Mouse (Mus musculus): ENCODE data around the gene Nsun2. TPM values are rescaled to one million over a fixed set of nuclear protein-coding genes. Genes with fewer than 3 reads are reported as not detected.

Gene Nsun2
- polyA plus RNA-seq, 1 experiment from 2014 or later: 82.0 TPM

- ATAC-seq (replicated peaks; ENCODE audit: low FRiP score, low read depth) (peak; percentile 29; the same call in 1 of the 2 replicates), DNase-seq (ENCODE audit: low spot score) (no peak)
- Histone ChIP-seq H3K4me2 (ENCODE audit: low read length) (no peak overlapping the region), H3K27ac (no peak overlapping the region), H3K9me3 (replicated peaks; ENCODE audit: low read length) (no peaks in the 10 kb centered on the region), H3K4me1 (replicated peaks; ENCODE audit: insufficient read depth, low read length) (no peaks in the 10 kb centered on the region), H3K27me3 (ENCODE audit: insufficient read depth, low read length) (no peaks in the 10 kb centered on the region), H3K36me3 (ENCODE audit: insufficient read depth, low read length) (0 out of 2 replicates have a peak, but pooled peaks cover 7% of the 10 kb centered on the region), H3K4me3 (replicated peaks; ENCODE audit: low read depth, low read length) (no peak overlapping the region), H3K9ac (ENCODE audit: low read depth, low read length) (no peak overlapping the region)
- TF ChIP-seq CTCF (IDR thresholded peaks at IDR 0.05; ENCODE audit: low read depth): no peak
- WGBS: 68% methylated on average over 5 of the region's 5 CpGs
These were observed 109.2 kb downstream of the Nsun2 start for GRCm38 (mm10) chr13:69642656-69643216.

GRCm38 (mm10) chr13:69643937-69644336, 110.4 kb downstream of the Nsun2 start:
- DNase-seq (ENCODE audit: low spot score): peak; percentile 11
- Histone ChIP-seq H3K27me3 (ENCODE audit: insufficient read depth, low read length) (no peaks in the 10 kb centered on the region), H3K9ac (ENCODE audit: low read depth, low read length) (no peak overlapping the region), H3K27ac (no peak overlapping the region), H3K4me3 (replicated peaks; ENCODE audit: low read depth, low read length) (no peak overlapping the region), H3K36me3 (ENCODE audit: insufficient read depth, low read length) (0 out of 2 replicates have a peak, but pooled peaks cover 2% of the 10 kb centered on the region), H3K4me1 (replicated peaks; ENCODE audit: insufficient read depth, low read length) (no peaks in the 10 kb centered on the region), H3K4me2 (ENCODE audit: low read length) (no peak overlapping the region), H3K9me3 (replicated peaks; ENCODE audit: low read length) (no peaks in the 10 kb centered on the region)
- ATAC-seq (replicated peaks; ENCODE audit: low FRiP score, low read depth): no peak
- 72% methylated on average over 2 of the region's 2 CpGs for WGBS
- no peak for TF ChIP-seq CTCF (IDR thresholded peaks at IDR 0.05; ENCODE audit: low read depth)

- Histone ChIP-seq H3K36me3 (ENCODE audit: insufficient read depth, low read length) (0 out of 2 replicates have a peak, but pooled peaks cover 2% of the 10 kb centered on the region), H3K4me1 (replicated peaks; ENCODE audit: insufficient read depth, low read length) (no peaks in the 10 kb centered on the region), H3K4me2 (ENCODE audit: low read length) (no peak overlapping the region), H3K4me3 (replicated peaks; ENCODE audit: low read depth, low read length) (no peak overlapping the region), H3K9ac (ENCODE audit: low read depth, low read length) (no peak overlapping the region), H3K27ac (no peak overlapping the region), H3K27me3 (ENCODE audit: insufficient read depth, low read length) (no peaks in the 10 kb centered on the region), H3K9me3 (replicated peaks; ENCODE audit: low read length) (no peaks in the 10 kb centered on the region)
- WGBS: 79% methylated on average over 13 of the region's 13 CpGs
- no peak for ATAC-seq (replicated peaks; ENCODE audit: low FRiP score, low read depth)
- no peak for TF ChIP-seq CTCF (IDR thresholded peaks at IDR 0.05; ENCODE audit: low read depth)
- DNase-seq (ENCODE audit: low spot score): no peak
These were observed 111.1 kb downstream of the Nsun2 start for GRCm38 (mm10) chr13:69644427-69645166.

DNA sequence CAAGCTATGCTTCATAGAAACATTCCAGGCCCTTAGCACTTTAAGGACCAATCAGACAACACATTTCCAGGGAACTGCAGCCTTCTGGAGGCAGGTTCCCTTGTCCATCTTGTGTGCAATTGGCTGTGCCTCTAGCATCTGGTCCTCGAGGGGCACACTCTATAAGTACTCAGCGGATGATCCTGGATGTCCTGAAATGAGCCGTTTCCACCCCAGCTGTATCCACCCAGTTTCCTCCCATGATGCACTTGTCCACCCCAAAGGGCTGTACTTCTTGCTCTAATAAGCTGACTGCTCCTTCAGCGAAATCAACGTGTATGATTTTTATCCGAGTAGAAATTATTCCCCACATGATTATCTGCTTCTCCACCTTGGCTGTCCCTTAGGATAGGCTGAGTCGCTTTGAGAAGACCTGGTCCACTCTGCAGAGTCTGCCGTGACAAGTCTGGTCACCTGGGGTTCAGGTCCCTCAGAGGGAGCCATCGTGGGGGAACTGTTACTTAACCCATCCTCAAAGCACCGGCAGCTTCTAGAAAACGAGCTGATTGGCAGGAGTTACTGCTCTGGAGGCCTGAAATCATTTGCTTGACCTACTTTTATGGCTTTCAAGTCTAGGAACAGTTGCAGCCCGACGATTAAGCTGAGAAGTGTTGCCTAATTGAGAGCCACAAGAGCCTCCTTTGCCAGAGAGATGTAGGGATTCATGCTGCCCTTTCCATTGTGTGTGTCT, 112.3 kb downstream of the Nsun2 start:
- ATAC-seq (replicated peaks; ENCODE audit: low FRiP score, low read depth) (0 out of 2 replicates have a peak, but pooled peaks have one; percentile 43), DNase-seq (ENCODE audit: low spot score) (peak; percentile 53)
- Histone ChIP-seq H3K36me3 (ENCODE audit: insufficient read depth, low read length) (no peaks in the 10 kb centered on the region), H3K4me1 (replicated peaks; ENCODE audit: insufficient read depth, low read length) (no peaks in the 10 kb centered on the region), H3K4me2 (ENCODE audit: low read length) (no peak overlapping the region), H3K4me3 (replicated peaks; ENCODE audit: low read depth, low read length) (no peak overlapping the region), H3K27ac (no peak overlapping the region), H3K9me3 (replicated peaks; ENCODE audit: low read length) (no peaks in the 10 kb centered on the region), H3K27me3 (ENCODE audit: insufficient read depth, low read length) (no peaks in the 10 kb centered on the region), H3K9ac (ENCODE audit: low read depth, low read length) (no peak overlapping the region)
- TF ChIP-seq CTCF (IDR thresholded peaks at IDR 0.05; ENCODE audit: low read depth): no peak
- WGBS: 43% methylated on average over 13 of the region's 13 CpGs

- DNase-seq (ENCODE audit: low spot score): no peak
- no peak for TF ChIP-seq CTCF (IDR thresholded peaks at IDR 0.05; ENCODE audit: low read depth)
- Histone ChIP-seq H3K9ac (ENCODE audit: low read depth, low read length) (no peak overlapping the region), H3K4me2 (ENCODE audit: low read length) (no peak overlapping the region), H3K27me3 (ENCODE audit: insufficient read depth, low read length) (no peaks in the 10 kb centered on the region), H3K27ac (no peak overlapping the region), H3K4me3 (replicated peaks; ENCODE audit: low read depth, low read length) (no peak overlapping the region), H3K9me3 (replicated peaks; ENCODE audit: low read length) (no peaks in the 10 kb centered on the region), H3K4me1 (replicated peaks; ENCODE audit: insufficient read depth, low read length) (no peaks in the 10 kb centered on the region), H3K36me3 (ENCODE audit: insufficient read depth, low read length) (no peaks in the 10 kb centered on the region)
- 73% methylated on average over 9 of the region's 9 CpGs for WGBS
- ATAC-seq (replicated peaks; ENCODE audit: low FRiP score, low read depth): no peak
These were observed 112.9 kb downstream of the Nsun2 start for GRCm38 (mm10) chr13:69646481-69646880.

DNA sequence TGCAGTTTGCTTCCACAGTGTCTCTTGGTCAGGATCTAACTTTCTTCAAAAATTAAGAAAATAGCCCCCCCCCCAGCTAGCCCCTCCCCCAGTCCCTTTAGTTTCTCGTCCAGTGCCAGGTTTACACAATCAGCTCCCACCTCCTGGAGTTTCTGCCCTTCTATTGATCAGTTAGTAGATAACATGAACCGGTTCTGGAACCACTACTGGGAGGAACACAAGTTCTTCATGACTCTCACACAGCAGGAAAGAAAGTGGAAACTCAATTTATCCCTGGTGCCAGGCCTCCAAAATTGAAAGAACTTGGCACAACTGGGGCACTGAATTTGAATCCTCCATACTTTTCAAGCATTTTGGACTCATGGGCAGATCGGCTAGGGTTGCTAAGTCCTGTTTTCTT, 121.0 kb downstream of the Nsun2 start:
- no peak for DNase-seq (ENCODE audit: low spot score)
- no peak overlapping the region for H3K4me2 ChIP-seq (ENCODE audit: low read length)
- no peak for TF ChIP-seq CTCF (IDR thresholded peaks at IDR 0.05; ENCODE audit: low read depth)
- 73% methylated on average over 3 of the region's 3 CpGs for WGBS
- no peaks in the 10 kb centered on the region for H3K4me1 ChIP-seq (replicated peaks; ENCODE audit: insufficient read depth, low read length)
- H3K9ac ChIP-seq (ENCODE audit: low read depth, low read length): no peak overlapping the region
- no peaks in the 10 kb centered on the region for H3K36me3 ChIP-seq (ENCODE audit: insufficient read depth, low read length)
- H3K27me3 ChIP-seq (ENCODE audit: insufficient read depth, low read length): no peaks in the 10 kb centered on the region
- no peak overlapping the region for H3K27ac ChIP-seq
- no peak overlapping the region for H3K4me3 ChIP-seq (replicated peaks; ENCODE audit: low read depth, low read length)
- H3K9me3 ChIP-seq (replicated peaks; ENCODE audit: low read length): no peaks in the 10 kb centered on the region
- ATAC-seq (replicated peaks; ENCODE audit: low FRiP score, low read depth): no peak
